Mouse (Mus musculus) heart, adult 18-20 months (tissue): ENCODE measurements around the gene Unkl. TPM values are rescaled to one million over a fixed set of nuclear protein-coding genes. Genes with fewer than 3 reads are reported as not detected.

Source experiments
- DNase-seq, 2 experiments: peaks; one replicate each; pipeline ENCODE4 v3.0.0; 2021 to 2022; ENCODE audit warnings: mixed read lengths in 1 of 2
- microRNA-seq, 2 experiments: library from miRNA; unstranded; fragments of <30 nt; microRNA quantifications; one replicate each; pipeline ENCODE4 v1.2.0; 2022
- total RNA-seq, 2 experiments: library from RNA; stranded (reverse); gene quantifications; 2 replicates each; pipeline ENCODE4 v1.2.3; 2021

The Unkl gene
- total RNA-seq, 2 experiments from 2014 or later = 7.0 to 8.7 TPM

- no peak for DNase-seq
Observed at GRCm38 (mm10) chr17:25255110-25255509, 66.9 kb downstream of the Unkl start.

DNA sequence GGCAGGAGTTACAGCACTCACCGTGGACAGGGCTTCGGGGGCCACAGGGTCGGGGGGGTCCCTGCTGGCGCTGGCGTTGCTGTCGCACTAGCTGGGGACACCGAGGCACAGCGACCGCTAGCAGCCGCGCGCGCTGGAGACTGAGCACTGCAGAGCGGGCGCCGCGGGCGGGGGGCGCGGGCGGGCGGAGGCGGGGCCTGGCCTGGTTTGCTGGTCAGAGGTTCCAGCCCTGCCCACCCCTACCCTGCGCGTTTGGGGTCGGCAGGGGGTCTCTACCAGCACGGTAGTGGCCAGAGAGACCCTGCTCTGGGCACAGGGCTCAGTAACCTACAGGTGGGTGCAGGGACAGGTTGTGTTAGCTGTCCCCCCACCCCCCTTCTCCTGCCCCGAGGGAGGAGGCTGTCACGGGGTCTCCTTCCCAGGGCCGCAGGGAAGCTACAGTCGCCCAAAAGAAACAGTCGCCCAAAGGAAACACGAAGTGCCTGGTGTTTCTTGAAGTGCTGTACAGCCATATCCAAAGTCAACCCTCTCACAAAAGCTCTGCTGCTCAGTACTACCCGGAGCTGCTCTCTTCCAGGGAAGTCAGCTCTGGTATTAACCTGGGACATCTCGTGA, 68.0 kb downstream of the Unkl start, which contains the start of gene Baiap3:
Baiap3 (minus strand) TSS at position 225 of the 615 bp plus-strand sequence.
- DNase-seq = no peak

DNA sequence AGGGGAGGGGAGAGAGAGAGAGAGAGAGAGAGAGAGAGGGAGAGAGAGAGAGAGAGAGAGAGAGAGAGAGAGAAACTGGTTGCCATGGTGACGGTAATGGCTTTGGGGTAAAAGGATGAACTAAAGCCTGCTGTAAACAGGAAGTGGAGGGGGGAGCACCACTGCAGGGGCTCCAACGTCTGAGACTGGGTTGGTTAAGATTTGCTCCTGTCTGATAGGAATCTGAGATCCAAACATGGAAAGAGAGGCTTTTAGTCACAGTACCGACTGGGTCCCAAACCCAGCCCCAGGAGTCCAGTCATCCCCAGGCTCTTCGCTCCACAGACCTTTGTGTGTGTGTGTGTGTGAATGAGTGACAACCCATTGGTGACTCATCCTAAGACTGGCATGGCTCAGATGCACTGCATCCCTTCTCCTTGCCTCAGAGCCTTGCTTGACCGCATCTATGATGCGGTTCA, 69.6 kb downstream of the Unkl start:
- no peak for DNase-seq

DNA sequence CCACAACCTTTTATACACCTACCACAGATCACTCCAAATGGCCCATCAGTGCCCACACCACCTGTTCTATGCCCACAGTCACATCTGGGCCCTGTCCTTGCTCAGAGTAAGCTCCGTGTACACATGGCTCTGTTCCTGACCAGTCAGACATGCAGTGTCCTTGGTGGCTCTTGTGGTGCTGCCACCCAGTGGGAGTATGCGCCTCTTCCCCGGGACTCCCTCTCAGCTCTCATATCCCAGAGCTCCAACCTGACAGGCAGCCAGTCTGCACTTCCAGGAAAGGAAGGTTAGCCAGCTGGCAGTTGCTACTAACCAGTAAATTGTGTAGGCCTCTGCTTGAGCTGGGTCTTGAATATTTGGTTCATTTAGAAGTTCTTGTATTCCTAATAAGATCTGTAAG, 76.3 kb downstream of the Unkl start:
- DNase-seq = peak; percentile 60 to 78

DNA sequence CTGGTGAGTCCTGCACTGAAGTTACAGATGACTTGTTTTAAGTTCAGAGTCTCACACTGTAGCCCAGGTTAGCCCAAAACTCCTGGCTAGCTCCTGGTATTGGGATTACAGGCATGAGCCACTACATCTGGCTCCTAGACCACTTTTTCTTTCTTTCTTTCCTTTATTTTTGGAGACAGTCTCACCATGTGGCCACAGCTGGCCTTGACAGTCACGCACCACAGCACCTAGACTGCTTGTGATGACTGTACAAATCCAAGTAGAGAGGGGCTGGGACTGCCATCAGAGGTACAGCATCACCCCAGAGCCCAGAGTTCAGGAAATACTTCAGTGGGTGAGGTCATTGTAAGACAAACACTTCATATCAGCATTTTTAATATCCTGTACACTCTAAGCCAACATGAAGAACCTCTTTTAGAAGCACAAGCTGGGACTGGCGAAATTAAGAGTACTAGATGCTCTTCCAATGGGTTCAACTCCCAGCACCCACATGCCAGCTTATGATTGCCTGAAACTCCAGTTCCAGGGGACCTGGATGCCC, 82.7 kb downstream of the Unkl start:
- DNase-seq = no peak

- DNase-seq = no peak
Observed at GRCm38 (mm10) chr17:25272326-25272725, 84.1 kb downstream of the Unkl start.

GRCm38 (mm10) chr17:25272951-25273705, 84.9 kb downstream of the Unkl start:
- DNase-seq = peak in 1 of 2 experiments; percentile 93

- DNase-seq = peak; percentile 97 to 99
Observed at GRCm38 (mm10) chr17:25273706-25274501, 85.7 kb downstream of the Unkl start.

DNA sequence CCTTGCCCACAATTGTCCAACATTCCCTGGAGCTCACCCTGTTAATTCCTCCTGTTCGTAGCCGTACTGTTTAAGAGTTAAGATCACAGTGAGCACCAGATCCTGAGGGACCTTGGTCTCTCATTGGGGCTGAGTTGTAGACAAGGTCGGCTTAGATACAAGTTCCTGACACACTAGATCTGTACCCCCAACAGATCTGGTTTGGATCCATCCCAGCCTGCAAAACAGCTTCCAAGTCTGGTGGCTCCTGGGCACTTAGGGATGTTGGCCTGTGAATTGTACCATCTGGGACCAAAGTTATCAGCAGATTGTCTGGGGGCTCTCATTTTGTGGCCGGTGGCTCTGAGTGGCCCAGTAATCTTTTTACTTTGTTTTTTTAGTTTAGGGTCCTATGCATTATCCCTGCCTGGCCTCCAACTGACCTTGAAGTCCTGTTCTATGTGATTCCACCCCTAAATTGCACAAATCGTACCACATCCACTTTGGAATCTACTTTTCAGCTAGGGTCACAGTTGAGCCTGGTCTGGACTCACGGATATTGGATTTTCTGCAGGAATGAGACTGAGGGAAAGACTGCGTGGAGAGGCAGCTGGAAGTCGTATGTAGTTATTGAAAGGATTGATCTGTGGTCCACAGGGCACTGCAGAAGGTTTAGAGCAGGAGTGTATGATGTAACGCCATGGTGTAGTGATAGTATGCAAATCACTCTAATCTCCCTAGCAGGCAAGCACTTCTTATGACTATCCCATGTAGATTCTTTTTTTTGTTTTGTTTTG, 86.6 kb downstream of the Unkl start, which contains the start of gene Ube2i:
Ube2i (minus strand) TSS at position 52 of the 776 bp plus-strand sequence.
- DNase-seq = no peak

GRCm38 (mm10) chr17:25275833-25276232, 87.6 kb downstream of the Unkl start:
- DNase-seq = no peak

DNA sequence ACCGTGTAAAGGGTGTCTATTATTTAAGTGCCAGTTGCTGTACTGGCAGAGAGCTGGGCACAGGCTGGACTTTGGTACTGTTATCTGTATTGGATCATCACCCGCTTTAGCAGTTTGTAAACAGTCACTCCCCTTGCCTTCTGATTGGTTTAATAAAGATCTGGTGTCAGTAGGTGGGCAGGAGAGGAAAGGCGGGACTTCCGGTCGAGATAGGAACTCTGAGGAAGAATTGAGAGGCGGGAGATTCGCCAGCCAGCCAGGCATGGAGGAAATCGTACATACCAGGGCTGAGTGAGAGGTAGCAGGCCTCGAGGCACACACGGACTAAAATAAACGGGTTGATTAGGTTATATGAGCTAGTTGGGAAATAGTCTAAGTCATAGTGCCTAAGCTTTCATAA, 93.9 kb downstream of the Unkl start:
- DNase-seq = peak; percentile 43 to 72

Small RNAs within 50 kb of the gene (microRNA-seq; reads per million reads assigned to microRNA genes)
- 0.76 to 3.0 reads per million in 2 experiments for gene Mir3547

Other genes starting within 250 kb of the Unkl start
- 10 to 100 TPM in 1 of 2 experiments, 1 to 10 TPM in 1; 8.9 to 11.2 TPM for gene Jpt2, start 227.7 kb upstream of the Unkl start, total RNA-seq
- 10 to 100 TPM in 1 of 2 experiments, 1 to 10 TPM in 1; 9.5 to 10.7 TPM for gene Cramp1l, start 172.6 kb upstream of the Unkl start, total RNA-seq
- 1 to 10 TPM; 3.5 to 5.5 TPM for gene Ift140, start 172.3 kb upstream of the Unkl start, total RNA-seq
- gene Tmem204, start 104.8 kb upstream of the Unkl start, total RNA-seq = 10 to 100 TPM; 41.5 to 48.0 TPM
- gene Telo2, start 72.4 kb upstream of the Unkl start, total RNA-seq = 10 to 100 TPM; 11.1 to 14.5 TPM
- gene Ptx4, start 67.6 kb upstream of the Unkl start, total RNA-seq = 1 to 10 TPM; 2.5 to 3.0 TPM
- gene Clcn7, start 55.0 kb upstream of the Unkl start, total RNA-seq = 10 to 100 TPM; 26.2 to 31.3 TPM
- not detected for gene Ccdc154, start 25.9 kb upstream of the Unkl start, total RNA-seq
- not detected for gene Gm38655, start 12.9 kb upstream of the Unkl start, total RNA-seq
- gene BC003965, start 3.8 kb upstream of the Unkl start, total RNA-seq = 10 to 100 TPM; 21.3 to 24.1 TPM
- 10 to 100 TPM; 14.8 to 15.9 TPM for gene Gnptg, start 51.7 kb downstream of the Unkl start, total RNA-seq
- 1 to 10 TPM; 7.7 to 9.5 TPM for gene Tsr3, start 51.8 kb downstream of the Unkl start, total RNA-seq
- 1 to 10 TPM in 1 of 2 experiments, under 1 TPM in 1; 0.62 to 1.3 TPM for gene Baiap3, start 68.0 kb downstream of the Unkl start, total RNA-seq
- 100 to 1,000 TPM in 1 of 2 experiments, 10 to 100 TPM in 1; 90.7 to 105 TPM for gene Ube2i, start 86.2 kb downstream of the Unkl start, total RNA-seq
- gene Prss34, start 110.0 kb downstream of the Unkl start, total RNA-seq = under 1 TPM; 0.46 to 0.50 TPM
- not detected for gene Prss28, start 120.2 kb downstream of the Unkl start, total RNA-seq
- gene Prss29, start 130.3 kb downstream of the Unkl start, total RNA-seq = not detected
- gene Tpsab1, start 157.2 kb downstream of the Unkl start, total RNA-seq = under 1 TPM; 0.37 to 0.62 TPM
- 1 to 10 TPM; 2.0 to 2.6 TPM for gene Tpsb2, start 177.9 kb downstream of the Unkl start, total RNA-seq
- gene Tpsg1, start 180.9 kb downstream of the Unkl start, total RNA-seq = not detected
- 1 to 10 TPM; 6.1 to 6.7 TPM for gene Cacna1h, start 245.4 kb downstream of the Unkl start, total RNA-seq